Mouse (Mus musculus) NIH3T3 (cell line): ENCODE data around the gene Igfbp7.

ENCODE experiments used
- DNase-seq: peaks from one replicate; pipeline ENCODE4 v3.0.0-alpha.2; 2012; ENCODE audit warnings: low read depth

Igfbp7 gene

GRCm38 (mm10) chr5:77349971-77350658 lies 57.7 kb downstream of the Igfbp7 start:
- no peak for DNase-seq

DNA sequence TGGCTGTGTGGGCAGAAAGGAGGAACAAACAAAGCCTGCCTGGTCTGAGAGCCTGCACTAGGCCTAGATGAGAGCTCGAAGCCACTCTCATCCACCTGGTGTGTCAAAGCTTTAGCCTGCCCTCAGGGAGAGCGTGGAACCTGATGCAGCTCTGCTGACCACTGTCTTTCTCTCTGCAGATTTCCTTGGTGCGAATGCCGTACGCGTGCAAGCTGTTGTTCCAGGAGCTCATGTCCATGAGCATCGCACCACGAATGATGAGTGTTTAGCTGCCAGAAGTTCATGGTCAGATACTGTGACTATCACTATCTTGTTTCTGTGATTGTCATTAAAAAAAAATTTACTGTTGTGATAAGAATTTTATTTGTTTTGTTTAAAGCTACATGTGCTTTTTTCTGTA lies 58.9 kb downstream of the Igfbp7 start:
- no peak for DNase-seq

DNA sequence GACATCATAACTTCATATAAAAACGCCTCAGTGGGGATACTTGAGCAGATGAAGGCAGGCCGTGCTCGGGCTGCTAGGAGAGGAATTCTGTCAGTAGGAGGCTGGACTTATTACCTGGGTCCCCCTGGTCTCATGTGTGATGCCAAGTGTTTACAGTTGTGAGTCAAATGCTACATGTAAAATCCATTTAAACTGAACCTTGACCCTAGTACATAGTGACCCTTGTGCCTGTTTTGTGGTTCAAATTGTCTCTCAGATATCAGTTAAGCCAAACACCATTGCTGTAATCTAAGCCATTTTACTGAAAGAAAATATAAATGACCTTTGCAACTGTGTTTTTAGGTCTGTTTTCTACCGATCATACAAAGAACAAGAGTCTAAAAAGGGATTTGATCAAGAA lies 67.8 kb downstream of the Igfbp7 start:
- DNase-seq = no peak

- peak; percentile 20 for DNase-seq
Measured at GRCm38 (mm10) chr5:77330154-77330553, 77.7 kb downstream of the Igfbp7 start.

GRCm38 (mm10) chr5:77324936-77325335 lies 82.9 kb downstream of the Igfbp7 start:
- DNase-seq = no peak

DNA sequence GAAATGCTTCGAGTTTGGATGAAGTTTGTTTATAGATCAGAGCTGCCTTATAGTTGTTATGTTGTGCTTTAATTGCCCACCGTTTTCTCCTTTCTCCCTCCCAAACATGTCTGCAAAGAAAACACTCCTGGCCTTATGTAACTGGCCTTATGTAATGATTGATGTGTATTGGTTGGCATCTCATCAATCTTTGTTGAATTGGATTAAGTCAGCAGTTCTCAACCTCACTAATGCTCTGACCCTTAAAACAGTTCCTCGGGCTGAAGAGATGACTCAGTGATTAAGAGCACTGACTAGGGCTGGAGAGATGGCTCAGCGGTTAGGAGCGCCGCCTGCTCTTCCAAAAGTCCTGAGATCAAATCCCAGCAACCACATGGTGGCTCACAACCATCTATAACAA lies 92.9 kb downstream of the Igfbp7 start:
- DNase-seq = no peak

GRCm38 (mm10) chr5:77314206-77314605 lies 93.6 kb downstream of the Igfbp7 start:
- no peak for DNase-seq

GRCm38 (mm10) chr5:77309924-77310772 lies 97.7 kb downstream of the Igfbp7 start, which contains the start of the genes Noa1 and Polr2b:
Gene Noa1, minus strand, starts transcription at chr5:77310084.
Gene Polr2b, plus strand, starts transcription at chr5:77310147.
- DNase-seq = peak; percentile 99

- peak; percentile 16 for DNase-seq
Measured at GRCm38 (mm10) chr5:77309051-77309906, 98.6 kb downstream of the Igfbp7 start.

DNA sequence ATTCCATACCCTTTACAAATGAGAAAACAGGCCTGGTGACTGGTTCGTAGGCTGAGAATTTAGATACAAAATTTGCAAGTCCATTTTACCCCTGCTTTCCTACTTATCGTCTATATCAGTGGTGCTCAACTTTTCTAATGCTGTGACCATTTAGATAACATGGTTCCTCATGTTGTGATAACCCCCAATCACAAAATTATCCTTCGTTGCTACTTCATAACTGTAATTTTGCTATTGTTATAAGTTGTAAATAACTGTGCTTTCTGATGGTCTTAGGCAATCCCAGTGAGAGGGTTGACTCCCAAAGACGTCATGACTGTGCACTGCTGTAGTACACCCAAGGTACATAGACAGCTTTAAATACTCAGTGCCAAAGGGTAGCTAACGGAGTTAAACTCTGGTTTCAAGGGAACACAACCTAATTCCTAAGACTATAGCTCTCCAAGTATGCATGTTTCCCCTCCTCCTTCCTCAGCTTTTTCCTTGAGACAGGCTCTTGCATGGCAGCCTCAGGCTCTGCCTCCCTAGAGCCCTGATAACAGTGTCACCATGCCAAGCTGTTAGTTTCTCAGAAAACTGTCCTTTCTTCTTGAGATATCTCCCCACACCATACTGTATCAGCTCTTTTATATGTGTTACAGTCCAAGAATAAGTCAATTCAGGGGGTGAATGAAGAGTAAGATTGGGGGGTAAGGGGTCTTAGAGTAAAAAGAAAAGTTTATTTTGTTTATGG lies 99.9 kb downstream of the Igfbp7 start:
- DNase-seq = no peak

DNA sequence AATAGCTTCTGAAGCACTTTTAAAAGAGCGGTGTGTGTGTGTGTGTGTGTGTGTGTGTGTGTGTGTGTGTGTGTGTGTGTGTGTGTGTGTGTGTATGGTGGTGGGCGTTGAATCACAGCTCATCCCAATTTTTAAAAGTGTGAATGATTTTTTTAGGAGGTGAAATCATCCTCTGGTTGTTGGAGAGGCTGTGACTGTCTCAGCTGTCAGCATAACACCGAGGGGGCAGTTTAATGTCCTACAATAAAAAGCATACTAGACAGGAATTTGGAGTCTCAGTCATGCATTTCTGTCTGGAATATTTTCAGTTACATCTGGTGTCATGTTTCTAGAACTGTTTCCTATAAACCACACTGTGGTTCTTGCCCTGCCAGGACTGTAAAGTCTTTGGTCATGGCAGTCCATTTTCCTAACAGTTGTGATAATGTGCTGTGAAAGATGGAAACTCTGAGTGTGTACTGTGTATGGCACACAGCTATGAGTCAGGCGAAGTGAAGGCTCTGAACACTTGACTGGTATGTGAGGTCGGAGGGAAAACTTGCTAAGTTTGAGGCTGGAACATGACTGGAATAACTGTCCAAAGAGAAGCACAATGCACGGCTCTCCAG lies 106.4 kb downstream of the Igfbp7 start:
- peak; percentile 58 for DNase-seq

- DNase-seq = no peak
Measured at GRCm38 (mm10) chr5:77299486-77299885, 108.4 kb downstream of the Igfbp7 start.
